Mouse (Mus musculus) limb, embryonic 13.5 days (tissue): ENCODE measurements around the gene Misp. TPM values are rescaled to one million over a fixed set of nuclear protein-coding genes. Genes with fewer than 3 reads are reported as not detected.

Source experiments
- ATAC-seq: fragments of 200-750 bp; cut with Nextera tagmentation; 2 replicates; pipeline ENCODE4 v1.8.0; 2017; ENCODE audit warnings: low read depth, moderate number of reproducible peaks, moderate TSS enrichment; ENCODE audit not compliant: low FRiP score
- H3K27ac ChIP-seq: fragments of 300-500 bp; sonication (generic); 2 replicates; pipeline ENCODE4 v1.5.1; 2015; ENCODE audit warnings: inconsistent platforms, mild to moderate bottlenecking, moderate library complexity
- H3K27me3 ChIP-seq: fragments of 300-500 bp; sonication (generic); 2 replicates; pipeline ENCODE4 v1.6.1; 2015; ENCODE audit warnings: mild to moderate bottlenecking, inconsistent platforms
- H3K36me3 ChIP-seq: fragments of 300-500 bp; sonication (generic); 2 replicates; pipeline ENCODE4 v1.6.1; 2015; ENCODE audit warnings: inconsistent platforms, mild to moderate bottlenecking, moderate library complexity
- H3K4me1 ChIP-seq: fragments of 300-500 bp; sonication (generic); 2 replicates; pipeline ENCODE4 v1.6.1; 2015; ENCODE audit warnings: inconsistent platforms
- H3K4me2 ChIP-seq: fragments of 300-500 bp; sonication (generic); replicated peaks from 2 replicates; pipeline ENCODE4 v1.6.1; 2015; ENCODE audit warnings: inconsistent platforms, mild to moderate bottlenecking, moderate library complexity
- H3K4me3 ChIP-seq: fragments of 300-500 bp; sonication (generic); 2 replicates; pipeline ENCODE4 v1.5.1; 2015; ENCODE audit warnings: moderate library complexity, mild to moderate bottlenecking, inconsistent platforms
- H3K9ac ChIP-seq: fragments of 300-500 bp; sonication (generic); 2 replicates; pipeline ENCODE4 v1.6.1; 2015; ENCODE audit warnings: mild to moderate bottlenecking, inconsistent platforms
- H3K9me3 ChIP-seq: fragments of 300-500 bp; sonication (generic); 2 replicates; pipeline ENCODE4 v1.6.1; 2016; ENCODE audit warnings: inconsistent platforms
- WGBS: fragments of 180-500 bp; shearing (Covaris S2); methylation state at CpG from one replicate; pipeline ENCODE4 v1.1.7; 2015; 5-methylcytosine and 5-hydroxymethylcytosine counted together
- polyA plus RNA-seq: library from polyadenylated mRNA; unstranded; fragments of >200 nt; fragmentation: Nextera tagmentation; extraction: Ambion mirVana; gene quantifications from 2 replicates; pipeline ENCODE4 v1.2.1, GENCODE M21; 2015

Gene Misp
- polyA plus RNA-seq, 1 experiment from 2014 or later: 0.90 TPM

- 89% methylated on average over 5 of the region's 5 CpGs for WGBS
- ATAC-seq: no peak
- Histone ChIP-seq H3K4me2 (no peak overlapping the region), H3K4me1 (no peaks in the 10 kb centered on the region), H3K27ac (no peak overlapping the region), H3K9me3 (no peaks in the 10 kb centered on the region), H3K36me3 (peaks cover 71% of the 10 kb centered on the region), H3K27me3 (no peaks in the 10 kb centered on the region), H3K9ac (no peak overlapping the region), H3K4me3 (no peak overlapping the region)
Measured at GRCm38 (mm10) chr10:79814271-79814842, 6.4 kb upstream of the Misp start.

GRCm38 (mm10) chr10:79815671-79816494 lies 4.9 kb upstream of the Misp start:
- Histone ChIP-seq H3K36me3 (peaks cover 73% of the 10 kb centered on the region), H3K4me1 (peaks cover 5% of the 10 kb centered on the region; the same call in 1 of the 2 replicates), H3K27me3 (no peaks in the 10 kb centered on the region), H3K9ac (no peak overlapping the region), H3K4me2 (no peak overlapping the region), H3K4me3 (no peak overlapping the region), H3K9me3 (no peaks in the 10 kb centered on the region), H3K27ac (no peak overlapping the region)
- WGBS: 91% methylated on average over 12 of the region's 12 CpGs
- ATAC-seq: no peak

- H3K4me3 ChIP-seq: no peak overlapping the region
- ATAC-seq: no peak
- peaks cover 10% of the 10 kb centered on the region for H3K4me1 ChIP-seq
- no peak overlapping the region for H3K9ac ChIP-seq
- H3K4me2 ChIP-seq: no peak overlapping the region
- no peaks in the 10 kb centered on the region for H3K9me3 ChIP-seq
- H3K27me3 ChIP-seq: no peaks in the 10 kb centered on the region
- H3K36me3 ChIP-seq: peaks cover 65% of the 10 kb centered on the region
- WGBS: 88% methylated on average over 2 of the region's 2 CpGs
- H3K27ac ChIP-seq: no peak overlapping the region
Measured at GRCm38 (mm10) chr10:79817111-79817510, 3.7 kb upstream of the Misp start.

GRCm38 (mm10) chr10:79818225-79818624 lies 2.6 kb upstream of the Misp start:
- Histone ChIP-seq H3K4me2 (no peak overlapping the region), H3K36me3 (peaks cover 57% of the 10 kb centered on the region), H3K4me3 (no peak overlapping the region), H3K9ac (no peak overlapping the region), H3K9me3 (no peaks in the 10 kb centered on the region), H3K4me1 (peaks cover 21% of the 10 kb centered on the region), H3K27me3 (no peaks in the 10 kb centered on the region), H3K27ac (no peak overlapping the region)
- ATAC-seq: no peak
- WGBS: 65% methylated on average over 4 of the region's 4 CpGs

GRCm38 (mm10) chr10:79819606-79820005 lies 1.2 kb upstream of the Misp start:
- no peak overlapping the region for H3K9ac ChIP-seq
- no peak overlapping the region for H3K4me2 ChIP-seq
- no peak overlapping the region for H3K27ac ChIP-seq
- ATAC-seq: no peak
- no peaks in the 10 kb centered on the region for H3K27me3 ChIP-seq
- 90% methylated on average over 17 of the region's 17 CpGs for WGBS
- H3K9me3 ChIP-seq: no peaks in the 10 kb centered on the region
- H3K36me3 ChIP-seq: peaks cover 52% of the 10 kb centered on the region
- H3K4me1 ChIP-seq: peaks cover 21% of the 10 kb centered on the region
- no peak overlapping the region for H3K4me3 ChIP-seq

- Histone ChIP-seq H3K4me2 (no peak overlapping the region), H3K4me3 (no peak overlapping the region), H3K27me3 (no peaks in the 10 kb centered on the region), H3K27ac (no peak overlapping the region), H3K9me3 (no peaks in the 10 kb centered on the region), H3K4me1 (peaks cover 21% of the 10 kb centered on the region), H3K9ac (no peak overlapping the region), H3K36me3 (peaks cover 46% of the 10 kb centered on the region)
- WGBS: 81% methylated on average over 8 of the region's 8 CpGs
- ATAC-seq: no peak
Measured at GRCm38 (mm10) chr10:79820277-79820676, 512 bp upstream of the Misp start.

DNA sequence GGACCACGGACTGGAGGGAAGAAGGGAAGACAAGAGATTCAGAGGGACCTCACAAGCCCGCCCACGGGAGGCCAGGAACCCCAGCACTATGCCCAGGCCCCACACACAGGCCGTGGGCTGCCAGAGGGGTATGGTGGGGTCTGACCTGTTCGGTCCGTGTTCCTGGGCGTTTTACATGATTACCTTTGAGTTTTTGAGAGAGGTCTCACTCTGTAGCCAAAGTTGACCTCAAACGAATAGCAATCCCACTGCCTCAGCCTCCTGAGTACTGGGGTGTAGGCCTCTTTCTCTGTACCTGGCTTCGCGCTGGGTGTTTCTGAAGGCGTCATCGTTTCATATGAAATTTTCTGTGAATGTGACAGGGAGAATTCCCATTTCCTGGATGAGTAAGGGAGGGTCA lies 942 bp downstream of the Misp start:
- Histone ChIP-seq H3K4me2 (no peak overlapping the region), H3K36me3 (peaks cover 31% of the 10 kb centered on the region), H3K27ac (no peak overlapping the region), H3K4me1 (peaks cover 21% of the 10 kb centered on the region), H3K27me3 (no peaks in the 10 kb centered on the region), H3K9me3 (no peaks in the 10 kb centered on the region), H3K4me3 (no peak overlapping the region), H3K9ac (no peak overlapping the region)
- WGBS: 86% methylated on average over 12 of the region's 12 CpGs
- ATAC-seq: no peak

- WGBS: 31% methylated on average over 17 of the region's 17 CpGs
- no peak overlapping the region for H3K4me3 ChIP-seq
- ATAC-seq: peak; percentile 17; the same call in 1 of the 2 replicates
- H3K27ac ChIP-seq: no peak overlapping the region
- peaks cover 21% of the 10 kb centered on the region for H3K4me1 ChIP-seq
- peaks cover 25% of the 10 kb centered on the region for H3K36me3 ChIP-seq
- peak overlapping the region; percentile 45 for H3K4me2 ChIP-seq
- no peaks in the 10 kb centered on the region for H3K27me3 ChIP-seq
- peak overlapping the region; percentile 58 for H3K9ac ChIP-seq
- H3K9me3 ChIP-seq: no peaks in the 10 kb centered on the region
Measured at GRCm38 (mm10) chr10:79822372-79822771, 1.6 kb downstream of the Misp start.

DNA sequence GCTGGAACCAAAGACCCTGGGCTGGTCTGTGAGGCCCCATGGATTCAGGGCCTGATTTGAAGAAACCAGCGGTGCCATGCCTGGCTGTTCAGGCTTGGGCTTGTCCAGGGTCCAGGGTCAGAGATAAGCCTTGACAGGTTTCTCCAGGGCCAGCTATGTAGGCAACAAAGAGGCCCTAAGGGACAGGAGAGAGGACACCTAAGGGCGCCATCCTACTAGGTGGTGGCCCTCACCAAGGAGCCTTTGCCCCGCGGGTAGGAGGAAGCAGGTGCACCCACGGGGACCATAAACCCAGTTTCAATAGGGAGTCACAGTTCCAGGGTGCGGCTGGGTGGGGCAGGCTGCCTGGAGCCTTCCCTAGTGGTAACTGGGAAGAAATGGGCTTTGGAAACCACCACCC lies 2.2 kb downstream of the Misp start:
- no peaks in the 10 kb centered on the region for H3K27me3 ChIP-seq
- no peak for ATAC-seq
- H3K4me3 ChIP-seq: no peak overlapping the region
- H3K9ac ChIP-seq: peak overlapping the region; percentile 2; the same call in 1 of the 2 replicates
- H3K36me3 ChIP-seq: peaks cover 25% of the 10 kb centered on the region
- H3K4me2 ChIP-seq: no peak overlapping the region; the same call in 1 of the 2 replicates
- H3K9me3 ChIP-seq: no peaks in the 10 kb centered on the region
- WGBS: 70% methylated on average over 6 of the region's 6 CpGs
- H3K27ac ChIP-seq: peak overlapping the region; percentile 44; the same call in 1 of the 2 replicates
- peaks cover 21% of the 10 kb centered on the region for H3K4me1 ChIP-seq

DNA sequence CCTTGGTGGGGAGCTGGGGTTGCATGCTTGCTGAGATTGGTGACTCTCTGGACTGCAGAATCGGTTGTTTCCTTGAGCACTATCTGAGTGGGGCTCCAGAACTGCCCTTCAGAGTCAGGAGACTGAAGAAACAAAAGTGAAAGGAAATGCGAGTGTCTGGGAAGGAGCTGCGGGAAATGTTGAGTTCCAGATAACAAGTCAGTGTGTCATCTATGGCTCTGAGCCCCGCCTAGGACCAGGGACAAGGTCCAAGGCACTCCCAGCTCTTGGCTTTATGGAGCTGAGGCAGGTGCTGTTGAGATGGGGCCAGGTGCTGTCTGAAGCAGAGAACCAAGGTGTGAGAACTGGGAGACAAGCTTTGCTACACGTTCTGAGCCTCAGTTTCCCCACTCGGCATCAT lies 3.6 kb downstream of the Misp start:
- no peak overlapping the region for H3K9ac ChIP-seq
- peaks cover 21% of the 10 kb centered on the region for H3K4me1 ChIP-seq
- H3K4me2 ChIP-seq: no peak overlapping the region
- H3K27ac ChIP-seq: no peak overlapping the region
- peaks cover 17% of the 10 kb centered on the region for H3K36me3 ChIP-seq
- WGBS: 65% methylated on average over 6 of the region's 6 CpGs
- H3K9me3 ChIP-seq: no peaks in the 10 kb centered on the region
- no peak overlapping the region for H3K4me3 ChIP-seq
- no peaks in the 10 kb centered on the region for H3K27me3 ChIP-seq
- ATAC-seq: no peak

DNA sequence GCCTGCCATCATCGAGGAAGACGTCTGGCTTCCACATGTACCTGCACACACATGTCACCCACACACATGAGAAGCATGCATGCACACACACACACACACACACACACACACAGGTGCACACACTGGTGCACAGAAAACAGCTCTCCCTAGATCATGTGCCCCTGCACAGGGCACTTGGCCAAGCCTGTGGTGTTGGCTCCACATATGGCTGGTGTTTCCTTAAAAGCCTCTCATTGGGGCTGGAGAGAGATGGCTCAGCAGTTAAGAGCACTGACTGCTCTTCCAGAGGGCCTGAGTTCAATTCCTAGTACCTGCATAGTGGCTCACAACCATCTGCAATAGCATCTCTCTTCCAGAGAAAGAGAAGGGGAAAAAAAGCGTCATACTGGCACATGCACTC lies 10.8 kb downstream of the Misp start:
- no peak for ATAC-seq
- H3K27ac ChIP-seq: no peak overlapping the region
- H3K4me3 ChIP-seq: no peak overlapping the region
- no peaks in the 10 kb centered on the region for H3K27me3 ChIP-seq
- no peak overlapping the region for H3K4me2 ChIP-seq
- no peak overlapping the region for H3K9ac ChIP-seq
- H3K9me3 ChIP-seq: no peaks in the 10 kb centered on the region
- H3K4me1 ChIP-seq: peaks cover 13% of the 10 kb centered on the region; the same call in 1 of the 2 replicates
- no peaks in the 10 kb centered on the region for H3K36me3 ChIP-seq
- WGBS: 76% methylated on average over 3 of the region's 3 CpGs

DNA sequence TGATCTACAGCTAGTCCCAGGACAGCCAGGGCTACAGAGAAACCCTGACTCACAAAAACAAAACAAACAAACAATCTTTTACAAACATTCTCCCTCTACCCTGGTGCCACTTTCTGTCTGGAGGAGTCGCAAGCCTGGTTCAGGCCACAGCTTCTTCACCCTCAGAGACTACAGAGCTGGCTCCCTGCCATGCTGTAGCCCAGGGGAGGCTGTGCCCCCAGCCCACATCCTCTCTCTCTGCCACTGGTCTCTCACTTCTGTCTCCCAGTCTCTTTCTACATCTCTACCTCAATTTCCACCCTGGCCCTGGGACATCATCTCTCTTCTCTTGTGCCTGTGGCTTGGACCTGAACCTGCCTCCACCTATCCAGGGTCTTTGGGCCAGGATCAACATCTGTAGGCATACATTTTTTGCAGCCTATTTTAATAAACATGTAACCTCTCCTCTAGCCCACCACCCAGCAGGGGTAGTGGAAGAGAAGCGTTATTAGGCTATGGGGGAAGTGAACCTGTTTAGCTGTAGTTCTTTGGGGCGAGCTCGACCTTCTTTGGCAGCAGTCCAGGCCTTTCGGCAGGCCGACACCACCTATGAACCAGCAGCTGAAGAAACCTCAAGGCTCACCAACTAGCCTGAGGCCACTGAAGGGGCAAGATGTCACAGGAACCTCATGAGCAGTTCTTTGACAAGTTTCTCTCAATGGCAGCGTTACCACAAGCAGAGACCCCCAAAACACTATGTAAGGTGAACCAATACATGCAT lies 11.4 kb downstream of the Misp start:
- Histone ChIP-seq H3K36me3 (no peaks in the 10 kb centered on the region), H3K9me3 (no peaks in the 10 kb centered on the region), H3K27ac (no peak overlapping the region), H3K4me1 (peaks cover 13% of the 10 kb centered on the region; the same call in 1 of the 2 replicates), H3K27me3 (no peaks in the 10 kb centered on the region), H3K4me3 (no peak overlapping the region), H3K9ac (no peak overlapping the region), H3K4me2 (no peak overlapping the region)
- no peak for ATAC-seq
- WGBS: 60% methylated on average over 7 of the region's 7 CpGs
